Comparison of ENCODE assay signal across 15 mouse cellular contexts in genomic region chr6:39052636-39053035, GRCm38 (mm10).
DNase-seq lines count a peak whose midpoint lies in the region; ATAC-seq and TF ChIP-seq lines count a peak whose summit lies in the region.
"Had no signal": no experiment of that assay in that cellular context is flagged by ENCODE, and none has a peak within 500 bp of the region (broad histone marks: within the 10 kb centered on the region; RNA-seq: fewer than 3 reads in every experiment).

No protein-coding gene starts in this region.

- no peak overlapping the region for H3K4me2 ChIP-seq in kidney, embryonic 16.5 days (replicated peaks; ENCODE audit: low read depth, low read length)
- H3K4me2 ChIP-seq: midbrain, embryonic 12.5 days had no signal

- 60% methylated on average over 4 of the region's 4 CpGs for WGBS in kidney, adult 2 months
- 81% methylated on average over 4 of the region's 4 CpGs for WGBS in kidney, embryonic 16.5 days

- ATAC-seq in kidney, embryonic 16.5 days (ENCODE audit: low FRiP score, low TSS enrichment) = no peak
- ATAC-seq in cerebellum, adult (ENCODE audit: insufficient number of reproducible peaks, low FRiP score, low TSS enrichment) = peak; percentile 62
- ATAC-seq: forebrain, embryonic 16.5 days; hindbrain, embryonic 16.5 days; Patski had no signal

- no peak for TF ChIP-seq POLR2A in kidney, adult 2 months (IDR thresholded peaks at IDR 0.05; ENCODE audit: low read depth, low read length)

- H3K9me3 ChIP-seq in kidney, embryonic 16.5 days (ENCODE audit: low read length) = no peaks in the 10 kb centered on the region
- H3K9me3 ChIP-seq: midbrain, embryonic 12.5 days had no signal

- DNase-seq in adrenal gland, adult 2 months = peak; percentile 70
- DNase-seq in adrenal gland, postnatal 4 days (ENCODE audit: low spot score in 2 of 2) = no peak
- peak; percentile 49 for DNase-seq in kidney, adult 2 months
- peak; percentile 85 to 91 for DNase-seq in cerebellum, postnatal 25 days
- no peak for DNase-seq in embryo, embryonic 10.5 days (ENCODE audit: low spot score)
- DNase-seq in spleen, postnatal 10 days (ENCODE audit: low spot score in 2 of 2) = no peak
- DNase-seq: lung, postnatal 14 days had no signal

- H3K27me3 ChIP-seq in kidney, adult 2 months (replicated peaks; ENCODE audit: control insufficient read depth, insufficient read depth, low read length) = no peaks in the 10 kb centered on the region
- 0 out of 2 replicates have a peak, but pooled peaks cover 4% of the 10 kb centered on the region for H3K27me3 ChIP-seq in kidney, embryonic 16.5 days (ENCODE audit: insufficient read depth, low read length)
- H3K27me3 ChIP-seq: midbrain, embryonic 12.5 days; Patski had no signal

- H3K27ac ChIP-seq in kidney, adult 2 months (ENCODE audit: insufficient read depth, low read depth, low read length) = no peak overlapping the region
- H3K27ac ChIP-seq in kidney, embryonic 16.5 days (ENCODE audit: low read length) = no peak overlapping the region
- H3K27ac ChIP-seq: kidney, postnatal 0 days; liver, embryonic 14.5 days; midbrain, embryonic 12.5 days had no signal

- no peaks in the 10 kb centered on the region for H3K36me3 ChIP-seq in kidney, adult 2 months (ENCODE audit: control insufficient read depth, insufficient read depth, low read length)
- H3K36me3 ChIP-seq in kidney, embryonic 16.5 days (ENCODE audit: insufficient read depth, low read length) = no peaks in the 10 kb centered on the region
- H3K36me3 ChIP-seq: midbrain, embryonic 12.5 days had no signal

- no peak for TF ChIP-seq CTCF in kidney, adult 2 months (conservative IDR thresholded peaks at IDR 0.05; ENCODE audit: insufficient read depth, insufficient read length, low read depth, low read length)

- 0 out of 2 replicates have a peak, but pooled peaks cover 9% of the 10 kb centered on the region for H3K4me1 ChIP-seq in kidney, adult 2 months (ENCODE audit: control insufficient read depth, insufficient read depth, low read length)
- H3K4me1 ChIP-seq in kidney, embryonic 16.5 days (ENCODE audit: insufficient read depth, low read length) = peaks cover 24% of the 10 kb centered on the region

- H3K4me3 ChIP-seq in kidney, adult 2 months (ENCODE audit: insufficient read depth, low read depth, low read length) = no peak overlapping the region
- no peak overlapping the region for H3K4me3 ChIP-seq in kidney, embryonic 16.5 days (ENCODE audit: low read length)
- H3K4me3 ChIP-seq: midbrain, embryonic 12.5 days had no signal

- H3K9ac ChIP-seq in kidney, embryonic 16.5 days (replicated peaks; ENCODE audit: low read length) = no peak overlapping the region
- H3K9ac ChIP-seq: liver, embryonic 14.5 days; midbrain, embryonic 12.5 days had no signal

Comparison
In these comparisons a context has a peak if more than half of its experiments do, and no peak if none do; other contexts are left out.
1. DNase-seq: peak in adrenal gland, adult 2 months (single experiment), kidney, adult 2 months (single experiment) and cerebellum, postnatal 25 days (2 of 2); none in adrenal gland, postnatal 4 days (0 of 2), embryo, embryonic 10.5 days (single experiment) and spleen, postnatal 10 days (0 of 2).